Mouse (Mus musculus) cerebellum, adult 11-12 months (tissue): Measurements from ENCODE around the gene Cxcl16.

Experiments
- DNase-seq: peaks from one replicate; pipeline ENCODE4 v3.0.0; 2022

Gene Cxcl16

DNA sequence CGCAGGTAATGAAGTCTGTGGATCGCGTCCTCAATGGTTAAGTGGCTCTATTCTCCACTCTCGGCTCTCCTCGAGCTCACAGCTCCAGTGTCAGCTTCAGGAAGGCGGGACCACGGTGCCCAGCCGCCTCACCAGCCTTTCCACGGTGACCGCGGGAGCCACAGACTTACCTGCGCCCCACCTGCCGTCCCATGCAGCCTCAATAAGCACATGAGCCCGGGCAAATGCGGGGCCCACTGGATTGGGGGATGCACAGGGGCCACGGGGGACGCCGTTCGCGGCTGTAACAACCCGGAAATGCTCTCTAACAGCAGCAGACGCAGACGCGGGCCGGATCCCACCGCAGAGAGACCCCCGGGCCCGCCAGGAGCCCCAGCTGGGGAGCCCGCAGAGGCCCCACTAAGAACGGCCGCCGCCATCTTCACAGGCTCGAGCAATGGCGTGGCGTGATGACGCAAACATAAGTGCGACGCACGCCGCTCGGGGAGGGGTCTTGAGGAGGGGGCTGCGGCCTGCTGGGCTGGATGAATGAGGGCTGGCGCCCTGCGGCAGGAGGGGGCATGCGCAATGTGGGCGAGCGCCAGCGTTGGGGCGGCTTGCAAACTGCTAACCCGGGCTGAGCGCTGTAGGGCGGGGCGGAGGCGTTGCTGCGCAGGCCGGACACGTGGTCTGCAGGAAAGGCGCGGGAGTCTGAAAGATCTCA, 50.0 kb downstream of the Cxcl16 start, which contains the start of gene Pelp1:
TSS of gene Pelp1 (minus strand) at position 438 of the 703 bp plus-strand sequence.
- peak; percentile 80 for DNase-seq
